Mouse (Mus musculus) megakaryocyte-erythroid progenitor cell, adult 5-6 weeks (primary cell): Measurements from ENCODE around the gene Gm11992. TPM values are rescaled to one million over a fixed set of nuclear protein-coding genes. Genes with fewer than 3 reads are reported as not detected.

Experiments
- ATAC-seq: replicated peaks from 2 replicates; pipeline ENCODE4 v1.8.0; 2016; ENCODE audit warnings: mild to moderate bottlenecking, inconsistent platforms; ENCODE audit not compliant: severe bottlenecking, poor library complexity, low FRiP score, low TSS enrichment
- total RNA-seq, 2 experiments: library from RNA; stranded (forward) in 1 of 2; stranded (reverse) in 1 of 2; fragments of 200-1000, 215-1000 nt in 1 of 2; fragments of >200 nt in 1 of 2; fragmentation: Nextera tagmentation in 1 of 2; gene quantifications; 2 replicates each; pipeline ENCODE4 v1.2.3; 2014 to 2017

Gm11992 gene
- total RNA-seq, 2 experiments from 2014 or later: not detected

DNA sequence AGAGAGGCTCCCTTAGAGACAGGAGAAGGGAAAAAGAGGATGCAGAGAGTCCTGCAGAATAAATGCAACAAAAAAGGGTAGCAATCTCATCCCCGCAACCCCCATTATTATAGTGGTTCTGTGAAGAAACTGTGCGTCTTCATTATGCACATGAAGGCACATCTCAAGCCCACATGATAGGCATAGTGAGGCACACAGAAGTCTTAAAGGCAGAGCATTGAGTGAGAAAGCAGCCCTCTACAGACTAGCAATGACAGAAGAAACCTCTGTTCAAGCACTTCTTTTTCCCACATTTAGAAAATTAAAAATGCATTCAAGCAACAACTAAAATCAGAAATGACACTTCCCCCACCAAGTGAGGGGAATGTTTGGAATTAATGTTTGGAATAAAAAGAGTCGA, 28.1 kb downstream of the Gm11992 start:
- ATAC-seq: no peak

DNA sequence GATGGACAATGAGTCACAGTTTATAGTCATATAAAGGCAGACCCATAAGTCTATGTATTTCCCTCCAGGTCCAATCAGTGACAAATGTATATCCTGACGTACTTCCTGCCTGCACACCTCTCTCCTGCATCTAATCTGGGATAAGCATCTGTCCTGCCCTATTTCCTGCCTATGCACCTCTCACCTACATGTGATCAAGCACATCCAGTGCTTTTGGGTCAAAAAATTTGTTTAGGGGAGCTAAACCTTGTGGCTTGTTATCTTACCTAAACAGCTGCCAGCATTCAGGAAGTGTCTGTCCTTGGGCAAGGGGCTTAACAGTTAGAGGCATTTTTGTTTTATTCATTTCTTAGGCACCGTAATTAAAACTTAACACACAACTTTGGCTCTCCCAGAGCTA, 64.8 kb downstream of the Gm11992 start:
- peak; percentile 87 for ATAC-seq

DNA sequence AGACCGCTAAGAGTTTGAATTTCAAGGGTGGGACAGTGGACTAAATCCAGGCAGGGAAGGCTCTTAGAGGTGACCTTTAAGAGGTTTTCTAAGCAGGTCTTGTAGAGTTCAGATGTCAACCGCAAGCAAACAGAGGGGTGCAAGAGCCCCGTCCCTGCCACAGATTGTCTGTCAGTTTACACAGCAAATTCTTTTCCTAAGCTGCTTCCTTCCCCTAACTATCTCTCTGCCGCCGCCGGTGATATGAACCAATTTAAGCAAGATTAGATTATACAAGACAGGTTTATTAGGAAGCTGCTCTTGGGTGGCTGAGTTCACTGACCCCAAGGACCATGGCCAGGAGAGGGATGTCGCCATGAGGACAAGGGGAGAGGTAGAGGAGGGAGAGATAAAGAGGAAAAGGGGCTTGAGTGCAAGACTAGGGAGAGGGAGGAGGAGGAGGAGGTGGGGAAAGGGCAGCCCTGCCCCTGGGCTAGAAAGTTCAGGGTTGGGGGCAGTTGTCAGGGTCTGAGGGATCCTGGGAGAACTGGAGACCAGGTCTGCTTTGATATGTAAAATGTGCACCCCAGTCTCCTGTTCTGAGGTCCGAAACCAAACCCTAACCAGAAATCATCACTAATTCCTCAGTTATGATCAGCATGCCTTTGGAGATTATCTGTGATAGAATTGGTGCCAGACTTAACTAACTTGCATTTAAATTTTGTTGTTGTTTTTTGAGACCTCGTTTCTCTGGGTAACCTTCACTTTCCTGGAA, 67.2 kb downstream of the Gm11992 start:
- no peak for ATAC-seq

DNA sequence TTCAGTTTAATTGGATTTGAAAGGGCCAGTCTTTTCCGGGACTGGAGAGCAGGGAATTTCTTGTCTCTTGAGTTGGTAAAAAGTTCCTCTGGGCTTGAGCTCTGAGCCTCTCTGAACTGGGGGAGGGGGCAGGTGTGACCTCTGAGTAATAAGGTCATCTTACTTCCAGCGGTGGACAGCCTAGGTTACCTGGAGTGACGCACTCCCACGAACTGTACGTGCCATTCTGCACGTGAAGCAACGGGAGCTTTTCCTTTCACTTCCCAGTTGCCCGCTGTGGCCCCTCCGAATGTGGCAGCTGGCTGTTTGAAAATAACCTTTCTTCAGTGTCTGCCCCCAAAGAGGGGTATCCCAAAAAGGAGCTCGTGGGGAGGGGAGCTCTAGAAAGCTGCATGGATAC, 67.7 kb downstream of the Gm11992 start:
- no peak for ATAC-seq

DNA sequence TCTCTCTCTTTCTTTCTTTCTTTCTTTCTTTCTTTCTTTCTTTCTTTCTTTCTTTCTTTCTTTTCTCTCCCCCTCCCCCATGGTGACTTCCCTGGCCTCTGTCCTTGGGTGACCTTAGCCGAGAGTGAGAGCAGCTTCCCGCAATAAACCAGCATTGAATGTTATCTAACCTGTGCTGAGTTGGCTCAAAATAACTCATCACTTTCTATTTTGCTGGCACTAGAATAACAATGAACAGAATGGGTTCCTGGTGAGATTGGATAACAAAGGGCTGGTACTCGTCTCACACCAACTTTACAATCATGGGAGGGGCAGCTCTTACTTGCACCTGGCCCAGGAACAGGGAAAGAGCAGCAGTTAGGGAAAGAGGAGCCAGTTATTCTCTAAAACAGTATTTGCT, 68.5 kb downstream of the Gm11992 start:
- ATAC-seq: no peak

DNA sequence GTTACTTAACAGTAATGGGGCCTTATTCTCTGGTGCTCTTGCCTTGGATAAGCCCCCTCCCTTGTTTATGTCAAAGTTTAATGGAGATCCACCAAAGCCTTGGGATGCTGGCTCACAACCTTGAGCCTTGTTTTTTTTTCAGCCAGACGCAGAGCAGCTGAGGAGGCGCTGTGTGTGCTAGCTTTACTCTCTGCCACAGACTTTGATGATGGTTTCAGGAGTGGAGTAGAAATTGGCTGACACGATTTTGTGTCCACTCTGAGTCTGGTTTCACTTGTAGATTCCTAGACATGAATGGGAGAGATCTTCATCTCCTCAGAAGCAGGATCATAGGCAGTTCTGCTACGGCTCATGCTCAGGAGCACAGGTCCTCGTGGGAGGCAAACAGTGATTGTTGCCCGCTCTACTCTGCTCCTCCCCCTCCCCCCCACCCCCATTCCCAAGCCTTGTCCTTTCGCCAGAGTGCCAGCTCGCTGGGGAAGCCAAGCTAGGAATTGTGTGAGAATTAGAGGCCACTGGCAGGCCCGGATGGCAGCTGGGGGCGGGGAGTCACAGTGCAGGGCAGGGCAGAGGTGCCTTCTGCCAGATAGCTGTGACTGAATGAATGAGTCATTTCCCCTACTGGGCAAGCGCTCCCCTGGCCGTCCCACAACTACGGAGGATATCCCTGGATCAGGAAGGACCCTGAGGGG, 69.1 kb downstream of the Gm11992 start:
- ATAC-seq: peak; percentile 64

DNA sequence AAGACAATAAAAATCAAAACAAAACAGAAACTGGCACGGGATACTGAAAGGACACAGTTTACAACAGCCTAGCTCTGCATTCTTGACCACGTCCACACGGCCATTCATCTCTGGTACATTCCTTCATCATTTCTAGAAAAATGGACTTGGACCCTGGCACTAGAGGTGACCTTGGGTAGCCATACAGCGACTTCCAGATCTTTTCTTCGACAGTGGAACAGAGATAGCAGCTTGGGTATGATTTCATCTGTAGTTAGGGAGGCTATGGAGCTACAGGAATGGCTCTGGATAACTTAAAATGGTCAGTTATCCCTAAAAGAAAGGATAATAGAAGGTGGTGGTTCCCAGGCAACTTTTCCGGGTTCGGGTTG, 69.6 kb downstream of the Gm11992 start, which contains the start of gene Upp1:
Gene Upp1, plus strand, starts transcription at position 54 of the 371 bp plus-strand sequence.
- no peak; the same call in 1 of the 2 replicates for ATAC-seq

DNA sequence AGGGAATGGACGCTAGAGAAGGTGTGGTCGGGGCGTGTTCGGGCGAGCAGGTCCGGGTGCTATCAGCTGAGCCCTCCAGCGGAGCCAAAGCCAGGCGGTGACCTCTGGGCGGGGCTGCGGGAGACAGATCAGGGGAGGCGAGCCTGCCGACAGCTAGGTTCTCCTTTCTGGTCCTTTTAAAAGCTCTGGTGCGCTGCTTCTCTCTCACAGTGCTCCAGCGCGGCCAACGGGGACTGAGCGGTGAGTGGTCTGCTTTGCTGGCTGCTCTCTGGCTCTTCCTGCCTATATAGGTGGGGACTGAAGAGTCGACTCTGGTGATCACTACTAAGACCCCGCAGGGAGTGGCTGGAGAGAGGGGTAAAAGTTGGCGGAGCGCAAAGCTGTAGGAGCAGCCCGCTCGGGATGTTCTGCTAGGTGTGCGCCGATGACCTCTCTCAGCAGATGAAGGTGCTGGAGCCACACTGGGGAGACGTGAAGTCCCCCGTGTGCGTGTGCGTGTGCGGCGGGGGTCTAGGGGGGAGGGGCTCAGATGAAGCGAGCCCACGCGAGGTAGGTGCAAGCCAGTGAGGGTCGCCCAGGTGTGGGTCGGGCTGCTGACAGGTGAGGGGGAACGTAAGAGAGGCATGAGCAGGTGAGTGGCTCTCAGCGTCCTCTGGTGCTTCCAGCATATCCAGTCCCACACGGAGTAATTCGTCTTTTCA, 70.2 kb downstream of the Gm11992 start:
- peak; percentile 80 for ATAC-seq

Other genes with a start within 250 kb of the Gm11992 start
- 0.11 TPM in 1 of 2 replicates, not detected in the other for gene Pkd1l1, start 75.3 kb upstream of the Gm11992 start, total RNA-seq (2014; fragmentation: Nextera tagmentation)
- not detected in 2 replicates for gene Pkd1l1, start 75.3 kb upstream of the Gm11992 start, total RNA-seq (2017)
- 36.2 and 36.5 TPM in 2 replicates for gene Hus1, start 37.4 kb upstream of the Gm11992 start, total RNA-seq (2014; fragmentation: Nextera tagmentation)
- gene Hus1, start 37.4 kb upstream of the Gm11992 start, total RNA-seq (2017): 28.1 and 30.3 TPM in 2 replicates
- gene Sun3, start 397 bp downstream of the Gm11992 start, total RNA-seq (2014; fragmentation: Nextera tagmentation): not detected in 2 replicates
- gene Sun3, start 397 bp downstream of the Gm11992 start, total RNA-seq (2017): not detected in 2 replicates
- gene Upp1, start 69.5 kb downstream of the Gm11992 start, total RNA-seq (2014; fragmentation: Nextera tagmentation): not detected in 2 replicates
- 1.3 TPM in 1 of 2 replicates, not detected in the other for gene Upp1, start 69.5 kb downstream of the Gm11992 start, total RNA-seq (2017)
- 1.8 TPM in 1 of 2 replicates, not detected in the other for gene Abca13, start 143.3 kb downstream of the Gm11992 start, total RNA-seq (2014; fragmentation: Nextera tagmentation)
- 0.08 and 0.66 TPM in 2 replicates for gene Abca13, start 143.3 kb downstream of the Gm11992 start, total RNA-seq (2017)